Mouse (Mus musculus) CH12.LX (cell line): ENCODE measurements at regions not wholly inside any gene's neighbourhood (a gene's known extent, or its start where the extent isn't known, plus 50 kb on each side); places are given as distances from the start of the nearest gene placed in this dataset.
"Not testable (repeated sequence)": the region's sequence is repeated elsewhere in the genome, so short reads cannot be mapped to it uniquely, and the experiment has no call there.

ENCODE experiments used
- DNase-seq: peaks from one replicate; pipeline ENCODE4 v3.0.0-alpha.2; 2013; ENCODE audit errors: extremely low read depth
- H3K27ac ChIP-seq: 2 replicates; pipeline ENCODE4 v1.5.1; 2012; ENCODE audit warnings: low read depth, mild to moderate bottlenecking, control low read depth, moderate library complexity; ENCODE audit not compliant: insufficient read depth
- H3K27me3 ChIP-seq: replicated peaks from 2 replicates; pipeline ENCODE3; 2012; ENCODE audit warnings: inconsistent platforms
- H3K36me3 ChIP-seq, 2 experiments: replicated peaks in 1 of 2; 2 replicates each; pipeline versions ENCODE3 to v1.6.1; 2012; ENCODE audit warnings: inconsistent platforms in 1 of 2, low read length in 1 of 2, mild to moderate bottlenecking in 1 of 2, mixed read lengths in 1 of 2, moderate library complexity in 1 of 2; ENCODE audit not compliant: control insufficient read depth in 1 of 2, insufficient read depth in 1 of 2
- H3K4me1 ChIP-seq, 2 experiments: 2 replicates each; pipeline ENCODE4 v1.6.1; 2012; ENCODE audit warnings: inconsistent platforms in 1 of 2, moderate library complexity in 1 of 2; ENCODE audit not compliant: insufficient read depth in 2 of 2, control insufficient read depth in 1 of 2
- H3K4me2 ChIP-seq: 2 replicates; pipeline ENCODE4 v1.6.1; 2012; ENCODE audit warnings: low read depth, mild to moderate bottlenecking, control low read depth; ENCODE audit not compliant: poor library complexity, insufficient read depth, severe bottlenecking
- H3K4me3 ChIP-seq, 3 experiments: fragments of 150-350 bp in 1 of 3; sonication (generic) in 1 of 3; replicated peaks in 1 of 3; 2 replicates each; pipeline versions ENCODE3 to v1.5.1; 2011 to 2012; ENCODE audit warnings: low read depth in 2 of 3, low read length in 2 of 3, mild to moderate bottlenecking in 2 of 3, moderate library complexity in 2 of 3, control low read depth in 1 of 3, improper control_type of control experiment in 1 of 3, inconsistent platforms in 1 of 3, mixed read lengths in 1 of 3; ENCODE audit not compliant: poor library complexity in 1 of 3
- H3K79me2 ChIP-seq: replicated peaks from 2 replicates; pipeline ENCODE4 v1.6.1; 2012; ENCODE audit warnings: mild to moderate bottlenecking, moderate library complexity; ENCODE audit not compliant: control insufficient read depth, poor library complexity, insufficient read depth, severe bottlenecking; ENCODE audit errors: extremely low read depth
- H3K9ac ChIP-seq: 2 replicates; pipeline ENCODE4 v1.6.1; 2012; ENCODE audit warnings: low read depth, mild to moderate bottlenecking, control low read depth, moderate library complexity; ENCODE audit not compliant: insufficient read depth
- H3K9me3 ChIP-seq: replicated peaks from 2 replicates; pipeline ENCODE3; 2012; ENCODE audit warnings: low read length, inconsistent platforms, mixed read lengths
- BHLHE40 ChIP-seq: IDR thresholded peaks from 2 replicates; pipeline ENCODE4 v1.6.1; 2011; ENCODE audit warnings: mild to moderate bottlenecking, low read depth, low read length, improper control_type of control experiment
- CHD2 ChIP-seq: IDR thresholded peaks from 2 replicates; pipeline ENCODE4 v1.6.1; 2011; ENCODE audit warnings: low read length, improper control_type of control experiment
- CTCF ChIP-seq, 2 experiments: IDR thresholded peaks in 1 of 2; conservative IDR thresholded peaks in 1 of 2; 2 replicates each; pipeline ENCODE4 v1.5.1; 2011 to 2012; ENCODE audit warnings: low read depth in 2 of 2, low read length in 2 of 2, improper control_type of control experiment in 1 of 2, inconsistent platforms in 1 of 2, mild to moderate bottlenecking in 1 of 2, moderate library complexity in 1 of 2
- GABPA ChIP-seq: IDR thresholded peaks from 2 replicates; pipeline ENCODE4 v1.6.1; 2012; ENCODE audit warnings: low read depth, low read length, improper control_type of control experiment, inconsistent platforms; ENCODE audit not compliant: insufficient replicate concordance
- HCFC1 ChIP-seq: IDR thresholded peaks from 2 replicates; pipeline ENCODE4 v1.6.1; 2012; ENCODE audit warnings: low read depth, mild to moderate bottlenecking, inconsistent platforms, low read length, improper control_type of control experiment
- KAT2A ChIP-seq: IDR thresholded peaks from 2 replicates; pipeline ENCODE4 v1.6.1; 2012; ENCODE audit warnings: low read length, improper control_type of control experiment, inconsistent platforms; ENCODE audit not compliant: insufficient replicate concordance
- MAFK ChIP-seq: IDR thresholded peaks from 2 replicates; pipeline ENCODE4 v1.6.1; 2011; ENCODE audit warnings: low read length, improper control_type of control experiment; ENCODE audit not compliant: insufficient replicate concordance
- SMC3 ChIP-seq: IDR thresholded peaks from 2 replicates; pipeline ENCODE4 v1.6.1; 2011; ENCODE audit warnings: low read depth, low read length, improper control_type of control experiment
- UBTF ChIP-seq: IDR thresholded peaks from 2 replicates; pipeline ENCODE4 v1.6.1; 2012; ENCODE audit warnings: low read depth, mild to moderate bottlenecking, inconsistent platforms, low read length, improper control_type of control experiment, moderate library complexity
- USF1 ChIP-seq: IDR thresholded peaks from 2 replicates; pipeline ENCODE4 v1.6.1; 2014; ENCODE audit warnings: low read depth, mild to moderate bottlenecking, inconsistent platforms, low read length, improper control_type of control experiment
- dilution Hi-C: fragments of 300-500 bp; cut with MboI; formaldehyde crosslinking; loops from 2 replicates; pipeline ENCODE4 v1.14.3; 2020; ENCODE audit warnings: low sequenced_read_pairs; ENCODE audit not compliant: extremely low pct_unique_long_range_greater_than_20kb, extremely low pct_ligation_motif_present
- in situ Hi-C: fragments of 300-500 bp; cut with MboI; formaldehyde crosslinking; loops from 3 replicates; pipeline ENCODE4 v1.14.3; 2019; ENCODE audit warnings: low sequenced_read_pairs, low pct_ligation_motif_present, low pct_unique_long_range_greater_than_20kb, mixed read lengths

DNA sequence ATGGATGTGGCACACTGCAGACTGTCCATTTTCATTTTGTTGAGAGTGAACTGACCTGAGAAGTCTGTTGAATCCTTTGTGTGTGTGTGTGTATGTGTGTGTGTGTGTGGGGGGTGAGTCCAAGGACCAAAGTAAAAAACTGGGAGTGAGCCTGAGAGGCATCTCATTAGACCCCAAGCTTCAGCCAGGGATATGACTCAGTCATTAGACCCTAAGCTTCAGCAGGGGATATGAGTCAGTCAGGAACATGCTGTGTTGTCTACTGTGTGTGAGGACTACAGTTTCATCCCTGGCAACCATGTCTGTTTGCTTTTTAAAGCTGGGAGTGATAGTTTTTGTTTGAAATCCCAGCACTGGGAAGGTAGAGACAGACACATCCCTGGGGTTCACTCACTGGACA lies 74.8 kb upstream of the Btbd11 start:
- Histone ChIP-seq H3K79me2 (no peaks in the 10 kb centered on the region), H3K36me3 (no peaks in the 10 kb centered on the region), H3K27ac (no peak overlapping the region), H3K9me3 (no peaks in the 10 kb centered on the region), H3K4me2 (no peak overlapping the region), H3K9ac (no peak overlapping the region), H3K4me3 (no peak overlapping the region), H3K27me3 (no peaks in the 10 kb centered on the region), H3K4me1 (peaks cover 0 to 2% of the 10 kb centered on the region in 2 experiments; a peak in 1 of 4 replicates)
- no peak for DNase-seq
- dilution Hi-C loops (no loop called here), in situ Hi-C loops (no loop called here)
- TF ChIP-seq HCFC1: no peak
- no peak for TF ChIP-seq GABPA
- no peak for TF ChIP-seq MAFK
- TF ChIP-seq BHLHE40: no peak
- TF ChIP-seq KAT2A: no peak

DNA sequence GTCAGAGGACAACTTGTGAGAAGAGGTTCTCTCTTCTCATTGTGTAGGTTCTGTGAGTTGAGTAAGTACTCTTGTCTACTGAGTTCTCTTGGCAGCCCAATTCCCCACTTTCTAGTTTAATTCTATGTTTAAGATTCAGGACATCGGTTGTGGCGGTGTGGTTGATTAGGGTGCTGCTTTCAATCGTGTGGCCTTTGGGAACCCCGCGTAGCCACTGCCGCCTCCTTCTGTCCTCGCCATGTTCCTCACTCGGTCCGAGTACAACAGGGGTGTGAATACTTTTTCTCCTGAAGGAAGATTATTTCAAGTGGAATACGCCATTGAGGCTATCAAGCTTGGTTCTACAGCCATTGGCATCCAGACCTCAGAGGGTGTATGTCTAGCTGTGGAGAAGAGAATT lies 73.3 kb upstream of the Btbd11 start:
- H3K27me3 ChIP-seq, DNase-seq, H3K4me1 ChIP-seq, H3K9me3 ChIP-seq, H3K4me2 ChIP-seq, H3K4me3 ChIP-seq, H3K9ac ChIP-seq, H3K79me2 ChIP-seq, in situ Hi-C loops, dilution Hi-C loops, H3K36me3 ChIP-seq, H3K27ac ChIP-seq: not testable (repeated sequence)

DNA sequence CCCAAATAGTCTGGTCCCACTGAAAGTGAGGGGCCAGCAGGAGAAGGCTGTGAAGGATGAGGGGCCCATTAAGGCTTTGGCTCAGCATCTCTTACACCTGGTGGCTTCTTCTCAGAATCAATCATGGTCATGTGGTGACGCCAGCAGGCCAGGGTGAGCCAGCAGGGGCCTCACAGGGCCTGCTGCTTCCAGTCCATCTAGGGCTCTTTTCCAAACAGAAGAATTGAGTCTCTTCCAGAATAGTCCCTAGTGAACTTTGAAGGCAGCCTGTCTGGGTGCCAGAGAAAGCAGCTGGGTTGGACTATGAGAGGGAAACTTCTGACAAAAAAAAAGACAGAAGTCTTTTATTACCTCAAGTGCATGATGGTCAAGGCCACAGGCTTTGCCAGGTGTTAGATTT lies 65.6 kb upstream of the Btbd11 start:
- Histone ChIP-seq H3K4me3 (no peak overlapping the region), H3K9me3 (peaks cover 8% of the 10 kb centered on the region), H3K27ac (no peak overlapping the region), H3K4me2 (no peak overlapping the region), H3K9ac (no peak overlapping the region), H3K27me3 (no peaks in the 10 kb centered on the region), H3K79me2 (no peaks in the 10 kb centered on the region), H3K36me3 (no peaks in the 10 kb centered on the region), H3K4me1 (0 out of 4 replicates have a peak, but pooled peaks cover 0 to 3% of the 10 kb centered on the region in 2 experiments)
- in situ Hi-C loops (no loop called here), dilution Hi-C loops (no loop called here)
- TF ChIP-seq SMC3: no peak
- no peak for TF ChIP-seq UBTF
- TF ChIP-seq KAT2A: no peak
- no peak for TF ChIP-seq CHD2
- no peak for TF ChIP-seq USF1
- TF ChIP-seq CTCF (conservative IDR thresholded peaks at IDR 0.05 in 1 of 2, IDR thresholded peaks at IDR 0.05 in 1 of 2; ENCODE audit: low read depth in 2 of 2, low read length in 2 of 2): no peak
- no peak for DNase-seq
